Mouse (Mus musculus): Measurements from ENCODE around the gene Hgd.

DNA sequence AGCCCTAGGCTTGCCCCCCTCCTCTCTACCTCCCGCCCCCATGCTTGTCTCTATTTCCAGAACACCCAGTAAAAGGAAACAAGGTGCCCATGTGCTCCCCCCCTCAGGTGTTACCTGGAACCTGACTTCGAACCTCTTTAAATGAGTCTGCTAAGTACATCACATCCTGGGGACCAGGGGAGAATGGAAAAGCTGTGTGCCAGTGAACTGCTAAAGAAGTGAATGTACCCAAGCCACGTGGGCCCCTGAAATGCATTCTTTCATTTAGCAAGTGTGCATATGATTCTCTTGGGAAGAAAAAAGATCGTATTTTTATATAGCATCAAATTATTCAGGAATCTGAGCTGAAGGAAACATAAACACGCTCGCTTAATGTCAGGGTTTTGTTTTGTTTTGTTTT, 3.8 kb downstream of the Hgd start:
- TF ChIP-seq CTCF (IDR thresholded peaks at IDR 0.05), result no peak
- no peak for TF ChIP-seq EP300 (IDR thresholded peaks at IDR 0.05)
